Mouse (Mus musculus) layer of hippocampus, adult 18-20 months (tissue): Measurements from ENCODE around the gene Hspa5. TPM values are rescaled to one million over a fixed set of nuclear protein-coding genes. Genes with fewer than 3 reads are reported as not detected.
"Not testable (repeated sequence)": the region's sequence is repeated elsewhere in the genome, so short reads cannot be mapped to it uniquely, and the experiment has no call there.

ENCODE experiments used
- DNase-seq, 2 experiments: peaks; one replicate each; pipeline ENCODE4 v3.0.0; 2022; ENCODE audit warnings: low spot score in 2 of 2
- total RNA-seq, 2 experiments: library from RNA; stranded (reverse); gene quantifications; 2 replicates each; pipeline ENCODE4 v1.2.3; 2021

Hspa5 gene
- total RNA-seq, 2 experiments from 2014 or later, result 382 to 385 TPM

DNA sequence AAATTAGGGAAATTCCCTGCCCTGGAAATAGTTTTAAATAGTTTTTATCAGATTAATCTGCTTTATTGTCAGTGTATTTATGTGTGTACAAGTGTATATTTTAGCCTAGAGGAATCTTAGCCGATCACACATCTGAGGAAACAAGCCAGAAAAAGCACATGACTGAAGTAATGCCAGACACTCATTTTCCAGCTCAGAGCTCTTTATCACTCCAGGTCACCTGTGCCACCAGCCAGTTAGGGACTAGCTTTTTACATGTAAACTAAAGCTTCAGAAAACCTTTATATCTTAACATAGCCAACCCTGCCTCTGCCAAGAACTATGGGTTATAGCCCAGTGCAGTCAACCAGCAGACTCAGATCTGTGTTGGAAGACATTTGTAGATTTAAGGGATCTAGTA, 33.0 kb downstream of the Hspa5 start:
- DNase-seq, result no peak

DNA sequence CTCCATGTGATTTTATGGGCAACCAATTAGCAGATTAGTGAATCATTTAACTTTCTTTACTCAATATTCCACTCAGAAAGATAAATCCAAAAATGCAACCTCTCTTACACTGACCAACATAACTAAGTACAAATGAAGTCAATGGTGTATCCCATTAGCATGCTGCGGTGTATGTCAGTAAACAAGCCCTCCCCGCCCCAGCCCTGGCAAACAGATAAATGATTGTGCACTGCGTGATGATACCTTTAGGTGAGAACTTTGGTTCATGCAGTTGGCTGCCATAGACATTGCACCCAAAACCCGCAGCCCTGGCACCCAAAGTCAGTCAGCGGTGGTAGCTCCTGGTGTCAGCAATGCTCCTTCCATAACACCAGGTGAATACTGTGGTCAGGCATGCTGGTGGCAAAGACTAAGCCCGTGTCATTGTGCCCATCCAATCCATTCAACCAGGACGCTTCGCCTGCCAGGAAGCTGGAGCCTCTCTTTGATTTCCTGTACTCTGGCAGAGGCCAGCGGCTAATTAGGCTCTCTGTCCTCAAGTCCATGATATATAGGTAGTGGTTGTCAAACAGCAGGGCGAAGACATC, 33.7 kb downstream of the Hspa5 start:
- DNase-seq, result no peak

DNA sequence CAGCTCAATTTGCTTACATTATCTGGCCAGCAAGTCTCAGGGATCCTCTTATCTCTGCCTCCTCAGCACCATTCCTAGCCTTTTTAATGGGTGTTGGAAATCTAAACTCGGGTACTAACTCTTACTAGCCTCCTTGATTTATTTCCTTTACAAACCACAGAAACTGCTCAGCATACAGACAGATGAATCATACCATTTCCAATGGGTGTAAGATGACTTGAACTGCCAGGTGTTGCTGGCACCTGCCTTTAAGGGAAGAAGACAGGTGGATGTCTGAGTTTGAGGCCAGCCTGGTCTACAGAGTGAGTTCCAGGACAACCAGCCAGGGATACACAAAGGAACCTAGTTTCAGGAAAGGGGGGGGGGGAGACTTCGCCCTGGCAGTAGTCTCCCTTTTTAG, 36.3 kb downstream of the Hspa5 start:
- DNase-seq, result no peak

DNA sequence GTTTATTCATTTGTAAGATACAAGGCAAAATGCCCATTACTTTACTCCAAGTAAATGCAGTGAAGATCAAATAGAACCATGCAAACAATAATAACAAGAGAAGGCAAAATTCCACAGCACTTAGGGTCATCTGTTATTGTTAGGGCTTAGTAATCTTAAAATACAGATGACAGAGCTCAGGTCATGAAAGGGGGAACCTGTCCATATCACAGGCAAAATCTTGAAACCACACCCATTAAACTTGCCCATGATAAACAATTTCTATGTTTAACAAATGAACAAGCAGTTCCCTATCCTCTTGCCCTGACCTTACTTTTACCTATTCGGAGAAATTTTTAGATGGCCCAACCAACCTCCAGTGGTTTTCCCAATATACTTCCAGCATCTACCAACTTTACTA, 37.8 kb downstream of the Hspa5 start:
- DNase-seq, result no peak

DNA sequence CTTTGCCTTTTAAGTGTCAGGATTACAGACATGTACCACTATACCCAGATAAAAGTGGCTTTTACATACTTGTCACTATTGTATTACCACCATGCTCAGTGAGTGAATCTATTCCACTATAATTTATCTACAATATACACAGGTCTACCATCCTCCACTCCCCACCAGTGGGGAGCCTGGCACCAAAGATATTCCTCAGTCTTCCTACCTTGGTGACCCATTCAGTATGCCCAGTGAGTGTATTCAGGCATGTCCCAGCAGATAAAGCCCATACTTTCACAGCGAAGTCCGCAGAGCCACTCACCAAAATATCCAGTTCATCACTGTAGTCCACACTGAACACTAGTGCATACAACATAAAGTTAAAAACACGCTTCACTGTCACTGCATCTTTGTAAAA, 39.0 kb downstream of the Hspa5 start:
- DNase-seq, result no peak

DNA sequence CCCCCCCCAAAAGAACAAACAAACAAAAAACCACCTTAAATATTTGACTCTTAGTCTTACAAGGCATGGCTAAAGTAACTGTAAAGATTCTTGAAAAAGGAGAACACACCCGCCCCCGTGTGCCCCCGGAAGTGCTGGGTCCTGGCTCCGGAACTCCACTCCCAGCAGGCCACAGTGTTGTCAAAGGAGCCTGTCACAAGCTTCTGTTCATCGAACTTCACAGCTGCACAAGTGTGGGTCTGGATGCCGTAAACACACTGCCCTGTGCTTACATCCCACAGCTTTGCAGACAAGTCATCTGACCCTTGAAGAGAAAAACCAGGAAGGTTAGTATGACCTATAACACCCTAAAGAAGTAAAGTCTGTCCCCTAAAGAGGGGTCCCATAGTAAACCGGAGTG, 40.9 kb downstream of the Hspa5 start:
- DNase-seq, result no peak

DNA sequence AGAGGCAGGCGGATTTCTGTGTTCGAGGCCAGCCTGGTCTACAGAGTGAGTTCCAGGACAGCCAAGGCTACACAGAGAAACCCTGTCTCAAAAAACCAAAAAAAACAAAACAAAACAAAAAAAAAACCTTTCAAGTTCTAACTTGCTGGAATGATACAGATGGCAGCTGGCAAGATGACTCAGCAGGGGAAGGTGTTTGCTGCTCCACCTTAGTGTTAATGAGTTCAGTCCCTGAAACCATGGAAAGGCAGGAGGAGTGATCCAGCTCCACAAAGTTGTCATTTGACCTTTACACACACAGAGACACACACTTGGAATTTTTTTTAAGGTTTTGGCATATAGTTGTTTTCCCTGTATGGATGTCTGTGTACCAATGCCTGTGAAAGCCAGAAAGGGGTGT, 44.1 kb downstream of the Hspa5 start:
- DNase-seq, result not testable (repeated sequence)

DNA sequence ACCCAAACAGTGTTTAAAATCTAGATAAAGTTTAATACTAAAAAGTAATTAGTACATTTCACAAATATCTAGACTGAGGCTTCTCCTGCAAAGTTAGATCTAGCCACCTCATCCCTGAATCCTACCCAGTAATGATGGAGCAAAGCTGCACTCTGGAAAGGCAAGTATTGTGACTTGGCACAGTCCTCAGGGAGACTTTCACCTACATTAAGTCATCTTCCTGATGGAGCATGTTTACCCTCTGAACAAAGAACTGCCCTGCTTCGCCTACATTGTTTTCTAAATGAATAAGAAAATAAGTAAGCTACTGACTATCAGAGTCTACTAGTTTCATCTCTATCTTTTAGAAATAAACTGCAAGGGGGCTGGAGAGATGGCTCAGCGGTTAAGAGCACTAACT, 46.7 kb downstream of the Hspa5 start:
- no peak for DNase-seq

DNA sequence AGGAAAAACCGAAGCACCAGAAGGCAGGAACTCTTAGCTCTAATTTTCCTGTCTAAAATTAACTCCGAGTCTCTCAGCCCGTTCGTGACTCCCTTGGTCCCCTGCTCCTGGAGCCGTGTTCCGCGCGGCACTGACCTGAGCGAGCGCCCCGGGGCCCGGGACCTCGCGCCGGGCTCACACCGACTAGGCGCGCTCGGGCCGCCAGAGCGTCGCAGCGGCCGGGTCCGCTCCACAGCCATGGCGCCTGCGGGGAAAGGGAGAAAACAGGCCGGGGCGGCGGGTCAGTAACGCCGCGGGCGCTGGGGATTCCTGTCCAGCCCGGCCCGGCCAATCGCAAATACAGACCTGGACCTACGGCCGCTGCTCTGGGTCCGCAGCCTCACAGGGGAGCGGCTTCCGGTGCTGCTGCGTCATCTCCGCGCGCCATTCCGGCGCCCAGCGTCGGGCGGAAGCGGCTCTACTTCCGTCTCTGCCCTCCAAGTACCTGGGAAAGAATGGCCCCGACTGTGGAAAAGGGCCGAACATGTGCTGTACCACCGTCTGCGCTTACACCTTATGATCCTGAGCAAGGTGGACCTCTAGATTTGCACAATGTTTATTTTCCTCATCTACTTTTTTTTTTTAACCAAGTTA, 54.2 kb downstream of the Hspa5 start, which contains the start of gene Fbxw2:
Gene Fbxw2, minus strand, starts transcription at position 485 of the 633 bp plus-strand sequence.
- peak; percentile 89 to 96 for DNase-seq

DNA sequence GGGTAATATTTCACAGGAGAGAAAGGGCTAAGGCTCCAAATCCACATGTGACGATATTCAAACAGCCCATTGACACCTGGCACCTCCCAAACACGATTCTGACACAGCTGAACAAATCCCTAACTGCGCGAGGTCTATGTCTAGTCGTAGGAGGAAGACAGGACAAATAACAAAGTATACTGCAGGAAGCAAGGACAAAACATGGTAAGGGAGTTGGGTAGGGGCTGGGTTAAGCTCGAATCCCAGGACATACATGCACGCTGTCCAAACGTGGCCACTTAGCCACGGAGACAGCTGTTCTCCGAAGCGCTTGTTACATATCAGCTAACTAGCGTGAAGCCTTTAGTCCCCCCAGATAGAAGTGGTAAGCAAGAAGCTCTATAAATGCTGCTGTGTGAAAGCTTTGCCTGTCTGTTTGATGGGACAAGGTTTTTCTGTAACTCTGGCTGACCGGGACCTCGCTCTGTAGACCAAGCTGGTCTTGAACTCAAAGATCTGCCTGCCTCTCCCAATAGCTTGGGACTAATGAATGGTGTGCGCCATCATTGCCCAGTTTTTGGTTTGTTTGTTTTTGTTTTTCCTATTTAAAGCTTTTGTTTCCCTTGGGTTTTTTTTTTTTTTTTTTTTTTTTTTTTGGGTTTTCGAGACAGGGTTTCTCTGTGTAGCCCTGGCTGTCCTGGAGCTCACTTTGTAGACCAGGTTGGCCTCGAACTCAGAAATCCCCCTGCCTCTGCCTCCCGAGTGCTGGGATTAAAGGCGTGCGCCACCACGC, 54.9 kb downstream of the Hspa5 start:
- DNase-seq, result no peak

Other genes with a start within 250 kb of the Hspa5 start
- 100 to 1,000 TPM in 1 of 2 experiments, 10 to 100 TPM in 1; 99.5 to 103 TPM for gene Gapvd1, start 16.7 kb upstream of the Hspa5 start, total RNA-seq
- gene Rabepk, start 27.9 kb downstream of the Hspa5 start, total RNA-seq, result 10 to 100 TPM; 31.3 to 34.5 TPM
- 10 to 100 TPM; 76.8 to 80.0 TPM for gene Fbxw2, start 54.3 kb downstream of the Hspa5 start, total RNA-seq
- gene Gm34653, start 61.0 kb downstream of the Hspa5 start, total RNA-seq, result not detected
- gene Cutal, start 102.4 kb downstream of the Hspa5 start, total RNA-seq, result 1 to 10 TPM in 1 of 2 experiments, under 1 TPM in 1; 0.48 to 1.2 TPM
- 10 to 100 TPM; 39.4 to 41.4 TPM for gene Psmd5, start 103.0 kb downstream of the Hspa5 start, total RNA-seq
- under 1 TPM; 0.87 to 0.99 TPM for gene Phf19, start 142.1 kb downstream of the Hspa5 start, total RNA-seq
- 1 to 10 TPM; 4.5 to 6.2 TPM for gene Traf1, start 189.8 kb downstream of the Hspa5 start, total RNA-seq